Mouse (Mus musculus): ENCODE results near the gene Bahd1.
A peak's percentile ranks its signal among the peaks of the same experiment; 100 is the strongest.

Bahd1 gene

GRCm38 (mm10) chr2:118899981-118900825, at the start of gene Bahd1:
TSS of gene Bahd1 (plus strand) at chr2:118900377.
- peak; percentile 82 to 89 for DNase-seq (ENCODE audit: inconsistent age in 2 of 2, low spot score in 1 of 2)

DNA sequence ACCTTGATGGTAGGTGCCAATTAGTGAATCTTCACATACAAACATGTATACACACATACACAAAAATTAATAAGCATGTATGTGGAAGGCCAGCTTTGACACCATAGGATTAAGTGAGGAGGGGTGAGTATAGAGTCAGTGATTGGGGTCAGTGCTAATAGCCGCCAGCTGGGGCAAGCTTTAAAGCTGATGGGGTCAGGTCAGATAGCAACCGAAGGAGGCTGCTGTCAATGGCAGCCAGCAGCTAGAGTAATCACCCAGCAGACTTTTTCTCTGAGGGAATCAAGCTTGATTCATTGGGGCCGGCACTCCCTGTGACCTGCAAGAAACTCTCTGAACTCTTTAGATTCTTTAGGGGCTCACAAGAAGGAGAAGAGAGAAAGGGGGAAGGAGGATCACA, 48.4 kb upstream of the Bahd1 start:
- DNase-seq (ENCODE audit: inconsistent age in 2 of 2, low spot score in 1 of 2), result no peak

GRCm38 (mm10) chr2:118861454-118862339, 38.5 kb upstream of the Bahd1 start, which contains the start of gene Ivd:
TSS of gene Ivd (plus strand) at chr2:118861954.
- DNase-seq (ENCODE audit: inconsistent age in 2 of 2, low spot score in 1 of 2), result peak; percentile 94 to 98

DNA sequence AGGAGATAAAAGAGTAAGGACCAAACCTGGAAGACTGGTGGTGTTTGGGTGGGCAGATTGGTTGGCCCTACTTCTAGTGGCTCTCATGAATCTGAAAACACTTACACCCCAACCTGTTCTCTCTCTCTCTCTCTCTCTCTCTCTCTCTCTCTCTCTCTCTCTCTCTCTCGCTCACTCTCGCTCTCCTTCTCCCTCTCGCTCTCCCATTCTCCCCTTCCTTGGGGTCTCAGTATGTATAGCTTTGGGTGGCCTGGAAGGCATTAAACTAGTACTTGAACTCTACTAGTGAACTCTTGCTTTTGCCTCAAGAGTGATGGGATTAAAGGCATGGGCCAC, 37.9 kb upstream of the Bahd1 start:
- no peak for DNase-seq (ENCODE audit: inconsistent age in 2 of 2, low spot score in 1 of 2)

DNA sequence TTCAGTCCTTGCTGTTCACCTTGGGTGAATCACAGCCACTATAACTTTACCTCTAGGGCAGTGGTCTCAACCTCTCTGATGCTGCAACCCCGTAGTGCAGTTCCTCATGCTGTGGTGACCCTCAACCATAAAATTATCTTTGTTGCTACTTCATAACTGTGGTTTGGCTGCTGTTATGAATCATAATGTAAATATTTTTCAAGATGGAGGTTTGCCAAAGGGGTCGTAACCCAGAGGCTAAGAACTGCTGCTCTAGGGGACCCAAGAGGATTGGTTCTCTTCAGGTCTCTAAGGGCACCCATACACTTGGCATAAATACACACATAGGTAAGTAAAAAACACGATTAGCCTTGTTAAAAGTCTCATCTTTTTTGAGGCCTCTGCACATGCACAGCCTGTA, 29.6 kb upstream of the Bahd1 start:
- DNase-seq (ENCODE audit: inconsistent age in 2 of 2, low spot score in 1 of 2), result no peak

- no peak for DNase-seq (ENCODE audit: inconsistent age in 2 of 2, low spot score in 1 of 2)
These were observed 29.1 kb upstream of the Bahd1 start for GRCm38 (mm10) chr2:118871032-118871431.

DNA sequence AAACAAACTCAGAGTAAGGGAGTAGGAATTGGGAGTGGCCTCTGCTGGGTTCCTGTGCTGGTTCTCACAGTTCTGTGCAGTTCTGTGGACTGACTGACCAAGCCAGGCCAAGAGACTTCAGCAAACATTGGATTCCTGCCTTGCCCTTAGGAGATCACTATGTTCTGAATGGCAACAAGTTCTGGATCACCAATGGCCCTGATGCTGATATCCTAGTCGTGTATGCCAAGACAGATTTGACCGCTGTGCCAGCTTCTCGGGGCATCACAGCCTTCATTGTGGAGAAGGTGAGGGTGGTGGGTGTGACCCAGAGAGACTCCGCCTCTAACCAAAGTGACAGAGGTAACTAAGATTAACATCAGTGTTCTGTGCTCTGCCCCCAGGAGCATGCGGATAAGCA, 27.2 kb upstream of the Bahd1 start:
- DNase-seq (ENCODE audit: inconsistent age in 2 of 2, low spot score in 1 of 2), result peak in 1 of 2 experiments; percentile 49

DNA sequence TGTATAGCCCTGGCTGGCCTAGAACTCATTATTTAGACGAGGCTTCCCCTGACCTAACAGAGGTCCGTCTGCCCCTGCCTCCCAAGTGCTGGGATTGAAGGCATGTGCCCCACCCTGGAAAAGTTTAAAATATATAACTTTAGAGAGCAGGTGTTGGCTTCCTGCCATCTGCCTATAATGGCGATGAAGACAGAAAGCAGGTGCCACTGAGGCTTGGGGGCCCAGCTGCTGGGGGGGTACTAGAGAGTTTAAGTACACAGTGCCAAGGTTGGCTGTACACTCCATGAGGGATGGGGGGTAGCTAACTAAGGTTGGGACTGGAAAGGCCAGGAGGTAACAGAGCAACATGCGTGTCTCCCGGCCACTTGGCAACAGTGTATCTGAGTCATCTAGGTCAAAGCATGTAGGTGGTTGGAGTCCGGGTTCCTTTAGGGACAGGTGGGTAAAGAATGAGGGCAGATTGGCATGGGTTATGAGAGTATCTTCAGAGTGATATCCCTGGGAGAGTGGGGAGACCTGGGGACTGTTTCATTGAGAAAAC, 26.2 kb upstream of the Bahd1 start:
- DNase-seq (ENCODE audit: inconsistent age in 2 of 2, low spot score in 1 of 2), result peak in 1 of 2 experiments; percentile 63

DNA sequence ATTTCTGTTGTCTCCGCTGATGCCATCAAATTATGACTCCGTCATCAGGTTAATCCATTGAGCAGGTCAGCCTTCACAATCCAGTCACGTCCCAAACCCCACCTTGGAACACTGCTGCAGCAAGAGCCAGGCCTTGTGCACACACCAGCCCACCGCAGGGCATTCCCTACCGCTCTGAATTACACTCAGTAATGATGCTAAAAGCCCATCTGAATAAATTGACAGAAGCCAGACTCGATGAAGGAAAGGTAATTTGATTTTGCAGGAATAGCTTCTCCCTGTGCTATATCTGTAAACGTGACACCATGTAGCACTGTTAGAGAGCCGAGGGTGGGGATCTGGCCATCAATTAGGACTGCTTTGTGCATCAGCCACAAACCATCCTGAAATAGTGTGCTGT, 24.9 kb upstream of the Bahd1 start:
- DNase-seq (ENCODE audit: inconsistent age in 2 of 2, low spot score in 1 of 2), result peak in 1 of 2 experiments; percentile 50

DNA sequence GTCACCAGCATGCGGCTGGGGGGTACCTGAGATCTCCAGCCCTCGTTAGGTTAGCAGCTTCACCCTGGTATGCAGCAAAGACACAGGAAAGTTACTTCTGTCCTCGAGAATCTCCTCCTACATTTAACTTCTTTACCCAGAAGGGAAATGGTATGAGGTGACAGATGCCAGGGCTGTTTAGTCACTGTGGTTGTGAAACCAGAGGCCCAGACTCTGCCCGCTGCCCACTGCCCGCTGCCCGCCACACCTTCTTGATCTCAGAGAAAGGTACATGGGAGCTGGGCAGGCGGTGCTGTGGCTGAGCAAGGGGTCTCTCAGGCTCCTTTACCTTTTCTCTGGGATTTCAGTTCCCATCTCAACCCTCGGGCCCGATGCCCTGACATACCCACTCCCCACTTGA, 23.7 kb upstream of the Bahd1 start:
- DNase-seq (ENCODE audit: inconsistent age in 2 of 2, low spot score in 1 of 2), result peak in 1 of 2 experiments; percentile 26

- peak in 1 of 2 experiments; percentile 65 for DNase-seq (ENCODE audit: inconsistent age in 2 of 2, low spot score in 1 of 2)
These were observed 19.2 kb upstream of the Bahd1 start for GRCm38 (mm10) chr2:118881019-118881418.

DNA sequence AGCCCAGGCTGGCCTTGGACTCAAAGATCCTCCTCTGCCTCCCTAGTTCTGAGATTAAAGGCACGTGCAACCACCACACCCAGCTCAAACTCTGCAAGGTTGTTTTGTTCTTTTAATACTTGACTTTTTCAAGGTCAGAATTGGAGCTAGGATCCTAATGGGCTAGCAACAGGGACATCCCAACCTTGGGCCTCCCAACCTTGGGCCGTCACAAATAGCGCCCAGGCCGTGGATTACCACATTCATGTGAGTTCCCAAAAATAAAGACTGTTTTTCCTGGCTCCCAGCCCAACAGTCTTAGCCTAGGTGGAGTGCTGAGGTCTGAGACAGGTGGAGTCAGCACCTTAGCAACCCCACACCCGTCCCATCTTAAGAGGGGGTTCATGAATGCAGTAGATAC, 18.2 kb upstream of the Bahd1 start:
- peak in 1 of 2 experiments; percentile 81 for DNase-seq (ENCODE audit: inconsistent age in 2 of 2, low spot score in 1 of 2)

DNA sequence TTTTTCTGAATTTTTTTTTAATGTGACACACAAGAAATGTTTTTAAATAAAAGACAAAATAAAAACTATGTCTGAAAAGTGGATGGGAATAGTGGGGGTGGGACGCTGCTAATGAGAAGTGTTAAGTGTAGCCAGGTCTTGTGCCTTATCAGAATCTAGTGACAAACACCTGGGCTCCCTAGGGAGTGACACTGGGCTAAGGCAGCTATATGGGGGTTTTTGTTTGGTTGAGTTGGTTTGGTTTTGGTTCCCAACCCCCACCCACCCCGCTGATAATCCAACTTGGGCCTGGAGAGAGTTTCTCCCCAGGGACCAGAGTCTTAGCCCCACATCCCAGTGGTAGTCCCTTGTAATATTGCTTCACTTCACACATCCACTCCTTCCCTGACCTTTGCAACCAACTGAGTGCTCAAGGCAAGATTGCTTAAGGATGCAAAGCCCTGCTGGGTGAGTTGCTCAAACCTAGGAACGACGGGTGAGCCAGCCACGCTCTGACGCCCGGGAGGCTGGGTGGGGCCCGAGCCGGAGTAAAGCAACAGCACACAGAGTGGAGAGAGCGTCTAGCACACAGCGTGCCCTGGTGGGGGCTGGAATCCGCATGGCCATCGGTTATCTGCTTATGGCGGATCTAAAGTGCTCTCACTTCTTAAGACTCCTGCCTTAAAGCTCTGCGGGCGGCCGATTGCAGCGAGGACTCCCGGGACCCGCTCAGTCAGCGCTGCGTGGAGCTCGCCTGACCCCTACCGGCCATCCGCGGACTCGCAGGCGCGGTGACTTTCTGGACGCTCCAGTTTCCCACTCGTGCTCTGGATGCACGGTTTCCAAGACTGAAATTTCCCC, 17.1 kb upstream of the Bahd1 start:
- peak; percentile 89 to 97 for DNase-seq (ENCODE audit: inconsistent age in 2 of 2, low spot score in 1 of 2)

- no peak for DNase-seq (ENCODE audit: inconsistent age in 2 of 2, low spot score in 1 of 2)
These were observed 12.7 kb upstream of the Bahd1 start for GRCm38 (mm10) chr2:118887440-118887839.

GRCm38 (mm10) chr2:118887845-118888548, 12.2 kb upstream of the Bahd1 start:
- no peak for DNase-seq (ENCODE audit: inconsistent age in 2 of 2, low spot score in 1 of 2)

GRCm38 (mm10) chr2:118891173-118891572, 9.0 kb upstream of the Bahd1 start:
- DNase-seq (ENCODE audit: inconsistent age in 2 of 2, low spot score in 1 of 2), result peak; percentile 64 to 84

- peak; percentile 85 to 95 for DNase-seq (ENCODE audit: inconsistent age in 2 of 2, low spot score in 1 of 2)
These were observed 3.9 kb upstream of the Bahd1 start for GRCm38 (mm10) chr2:118895990-118896913.

GRCm38 (mm10) chr2:118896914-118897291, 3.3 kb upstream of the Bahd1 start:
- DNase-seq (ENCODE audit: inconsistent age in 2 of 2, low spot score in 1 of 2), result no peak

DNA sequence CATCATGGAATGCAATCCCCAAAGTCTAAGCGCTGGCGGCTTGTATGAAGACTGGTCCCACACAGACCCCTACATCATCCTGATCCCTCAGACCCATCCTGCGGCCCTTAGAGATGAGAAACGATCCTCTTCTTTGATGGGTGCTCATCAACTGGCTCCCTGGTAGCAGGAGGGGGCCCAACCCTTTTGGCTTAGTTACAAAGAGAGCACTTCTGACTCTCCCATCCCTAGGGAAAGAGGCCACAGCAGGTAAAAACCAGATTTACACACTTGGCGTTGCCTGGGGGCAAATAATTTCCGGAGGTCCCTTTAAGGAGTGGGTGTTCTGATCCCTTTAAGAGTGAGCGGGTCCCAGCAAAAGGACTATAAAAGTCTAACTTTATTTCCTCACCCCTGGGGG, 2.8 kb upstream of the Bahd1 start:
- no peak for DNase-seq (ENCODE audit: inconsistent age in 2 of 2, low spot score in 1 of 2)

Measured in adrenal gland, adult (tissue).